Mouse (Mus musculus) duodenum, adult 2 months (tissue): ENCODE measurements around the gene Wdfy1. TPM values are rescaled to one million over a fixed set of nuclear protein-coding genes. Genes with fewer than 3 reads are reported as not detected.

ENCODE experiments used
- polyA plus RNA-seq: library from polyadenylated mRNA; depleted of rRNA; stranded (reverse); fragments of >200 nt; gene quantifications from 2 replicates; pipeline ENCODE4 v1.2.3, GENCODE M21; 2012; ENCODE audit warnings: low replicate concordance; rRNA removed

Gene Wdfy1
- polyA plus RNA-seq: 33.6 and 40.3 TPM in 2 replicates

GRCm38 (mm10) chr1:79775927-79776458, at the start of gene Wdfy1, which contains the start of gene Mrpl44:
Gene Wdfy1 (minus strand): TSS chr1:79776143.
Gene Mrpl44 (plus strand): TSS chr1:79776018.

GRCm38 (mm10) chr1:79671543-79672337, 104.2 kb downstream of the Wdfy1 start, which contains the start of gene Ap1s3:
Gene Ap1s3 (minus strand): TSS chr1:79671972.

Other genes with a start within 250 kb of the Wdfy1 start
- gene Ap1s3, start 104.2 kb downstream of the Wdfy1 start, polyA plus RNA-seq: 33.8 and 72.1 TPM in 2 replicates
- 4.5 and 7.7 TPM in 2 replicates for gene Mrpl44, start 125 bp downstream of the Wdfy1 start, polyA plus RNA-seq
- gene Serpine2, start 85.0 kb upstream of the Wdfy1 start, polyA plus RNA-seq: 3.9 and 5.9 TPM in 2 replicates